Comparison of ENCODE assay signal across 21 mouse cellular contexts in genomic region chr12:80162448-80162847, GRCm38 (mm10). TPM values are rescaled to one million over a fixed set of nuclear protein-coding genes. Genes with fewer than 3 reads are reported as not detected.
DNase-seq lines count a peak whose midpoint lies in the region; ATAC-seq and TF ChIP-seq lines count a peak whose summit lies in the region.
"Had no signal": no experiment of that assay in that cellular context is flagged by ENCODE, and none has a peak within 500 bp of the region (broad histone marks: within the 10 kb centered on the region; RNA-seq: fewer than 3 reads in every experiment).

No protein-coding gene starts in this region.

- peak; percentile 44 for TF ChIP-seq CTCF in intestine, postnatal 0 days (IDR thresholded peaks at IDR 0.05; ENCODE audit: low read depth)
- peak; percentile 35; the same call in 1 of the 2 replicates for TF ChIP-seq CTCF in lung, embryonic 14.5 days (IDR thresholded peaks at IDR 0.05; ENCODE audit: low read depth)
- TF ChIP-seq CTCF in brain, embryonic 14.5 days (IDR thresholded peaks at IDR 0.05; ENCODE audit: borderline replicate concordance, extremely low read depth, insufficient read depth, insufficient read length) = peak; percentile 11; the same call in 1 of the 2 replicates

- DNase-seq in lung, embryonic 14.5 days = peak; percentile 38
- DNase-seq in lung, postnatal 36 days = no peak
- peak; percentile 48 for DNase-seq in ES-CJ7 (ENCODE audit: low read depth, low spot score)
- DNase-seq in brain, embryonic 14.5 days (ENCODE audit: low read depth) = no peak
- no peak for DNase-seq in left cerebral cortex, postnatal 10 days (ENCODE audit: extremely low spot score in 1 of 2, low spot score in 2 of 2)
- DNase-seq: adrenal gland, postnatal 14 days; cerebellum, adult 9-10 months; gastrocnemius, postnatal 36 days; heart, postnatal 4 days; lung, postnatal 10 days had no signal

- no peak overlapping the region for H3K4me3 ChIP-seq in intestine, postnatal 0 days (ENCODE audit: low read depth, low read length)
- no peak overlapping the region for H3K4me3 ChIP-seq in intestine, embryonic 15.5 days (replicated peaks)
- no peak overlapping the region for H3K4me3 ChIP-seq in lung, embryonic 14.5 days (ENCODE audit: low read depth, low read length)
- H3K4me3 ChIP-seq: embryonic facial prominence, embryonic 10.5 days; heart, embryonic 15.5 days; hindbrain, embryonic 15.5 days; liver, embryonic 15.5 days; midbrain, embryonic 12.5 days had no signal

- no peak overlapping the region for H3K27ac ChIP-seq in intestine, postnatal 0 days (ENCODE audit: low read depth, low read length)
- H3K27ac ChIP-seq in intestine, embryonic 15.5 days = no peak overlapping the region
- H3K27ac ChIP-seq in lung, embryonic 14.5 days (ENCODE audit: low read depth) = no peak overlapping the region
- H3K27ac ChIP-seq: embryonic facial prominence, embryonic 10.5 days; heart, embryonic 15.5 days; hindbrain, embryonic 15.5 days; liver, embryonic 15.5 days; midbrain, embryonic 12.5 days had no signal

- no peak for ATAC-seq in intestine, postnatal 0 days
- ATAC-seq in intestine, embryonic 15.5 days = no peak
- ATAC-seq in lung, embryonic 14.5 days (ENCODE audit: insufficient read depth) = no peak
- ATAC-seq: activated CD4-positive, CD25-positive, alpha-beta regulatory T cell, adult 4 months; forebrain, embryonic 16.5 days; intestine, embryonic 16.5 days; Patski had no signal

- 83% methylated on average over 3 of the region's 3 CpGs for WGBS in intestine, postnatal 0 days
- 78% methylated on average over 3 of the region's 3 CpGs for whole genome bisulfite sequencing in intestine, embryonic 15.5 days
- 73% methylated on average over 3 of the region's 3 CpGs for WGBS in lung, embryonic 14.5 days

- H3K9me3 ChIP-seq in intestine, postnatal 0 days (ENCODE audit: control insufficient read depth) = no peaks in the 10 kb centered on the region
- no peaks in the 10 kb centered on the region for H3K9me3 ChIP-seq in intestine, embryonic 15.5 days
- H3K9me3 ChIP-seq in lung, embryonic 14.5 days (ENCODE audit: low read depth, low read length) = no peaks in the 10 kb centered on the region
- H3K9me3 ChIP-seq: embryonic facial prominence, embryonic 10.5 days; heart, embryonic 15.5 days; hindbrain, embryonic 15.5 days; liver, embryonic 15.5 days; midbrain, embryonic 12.5 days had no signal

- H3K4me1 ChIP-seq in intestine, postnatal 0 days (replicated peaks; ENCODE audit: control insufficient read depth, insufficient read depth, low read length) = no peaks in the 10 kb centered on the region
- H3K4me1 ChIP-seq in intestine, embryonic 15.5 days (replicated peaks) = no peaks in the 10 kb centered on the region
- H3K4me1 ChIP-seq in lung, embryonic 14.5 days (ENCODE audit: insufficient read depth) = no peaks in the 10 kb centered on the region
- H3K4me1 ChIP-seq: embryonic facial prominence, embryonic 10.5 days had no signal

- no peak for TF ChIP-seq POLR2A in brain, embryonic 14.5 days (IDR thresholded peaks at IDR 0.05; ENCODE audit: borderline replicate concordance, extremely low read depth, insufficient read depth, insufficient read length, poor library complexity, severe bottlenecking)

- no peak overlapping the region for H3K9ac ChIP-seq in intestine, postnatal 0 days (ENCODE audit: low read depth, low read length)
- no peak overlapping the region for H3K9ac ChIP-seq in intestine, embryonic 15.5 days
- no peak overlapping the region for H3K9ac ChIP-seq in lung, embryonic 14.5 days
- H3K9ac ChIP-seq: heart, embryonic 15.5 days; hindbrain, embryonic 15.5 days; liver, embryonic 15.5 days; midbrain, embryonic 12.5 days had no signal

- H3K4me2 ChIP-seq in intestine, postnatal 0 days (replicated peaks; ENCODE audit: low read depth) = no peak overlapping the region
- no peak overlapping the region for H3K4me2 ChIP-seq in intestine, embryonic 15.5 days (replicated peaks)
- no peak overlapping the region for H3K4me2 ChIP-seq in lung, embryonic 14.5 days
- H3K4me2 ChIP-seq: heart, embryonic 15.5 days; hindbrain, embryonic 15.5 days; liver, embryonic 15.5 days; midbrain, embryonic 12.5 days had no signal

- intact Hi-C loops in left cerebral cortex, postnatal 10 days (cut with DNase I) = no loop called here

- H3K36me3 ChIP-seq in intestine, postnatal 0 days (ENCODE audit: control insufficient read depth, insufficient read depth) = peaks cover 6% of the 10 kb centered on the region; the same call in 1 of the 2 replicates
- H3K36me3 ChIP-seq in intestine, embryonic 15.5 days = peaks cover 10% of the 10 kb centered on the region; the same call in 1 of the 2 replicates
- H3K36me3 ChIP-seq in lung, embryonic 14.5 days (ENCODE audit: insufficient read depth) = peaks cover 32% of the 10 kb centered on the region
- H3K36me3 ChIP-seq: hindbrain, embryonic 15.5 days; liver, embryonic 15.5 days; midbrain, embryonic 12.5 days had no signal

- no peaks in the 10 kb centered on the region for H3K27me3 ChIP-seq in intestine, postnatal 0 days (replicated peaks; ENCODE audit: control insufficient read depth, insufficient read depth, low read length)
- H3K27me3 ChIP-seq in intestine, embryonic 15.5 days (replicated peaks) = no peaks in the 10 kb centered on the region
- no peaks in the 10 kb centered on the region for H3K27me3 ChIP-seq in lung, embryonic 14.5 days (ENCODE audit: insufficient read depth, low read length)
- H3K27me3 ChIP-seq: heart, embryonic 15.5 days; hindbrain, embryonic 15.5 days; liver, embryonic 15.5 days; Patski had no signal

RNA-seq across cellular contexts. Expression of gene Zfp36l1, which starts 49.6 kb away (rescaled TPM):
- polyA plus RNA-seq in intestine, postnatal 0 days (2015; fragmentation: Nextera tagmentation; extraction: Ambion mirVana) = 77.9 and 80.7 TPM in 2 replicates
- 95.8 and 107 TPM in 2 replicates for polyA plus RNA-seq in intestine, embryonic 15.5 days (2015; fragmentation: Nextera tagmentation; extraction: Ambion mirVana)
- polyA plus RNA-seq in lung, embryonic 14.5 days (2014; fragmentation: Nextera tagmentation; extraction: Ambion mirVana) = 190 and 192 TPM in 2 replicates
- 80.2 and 81.0 TPM in 2 replicates for polyA plus RNA-seq in brain, embryonic 14.5 days (2012; rRNA removed)
- total RNA-seq in left cerebral cortex, postnatal 10 days (2021) = 10 to 100 TPM; 36.4 to 46.9 TPM

Comparison
In these comparisons a context has a peak if more than half of its experiments do, and no peak if none do; other contexts are left out.
1. DNase-seq: peak in lung, embryonic 14.5 days (single experiment) and ES-CJ7 (single experiment); none in lung, postnatal 36 days (single experiment), brain, embryonic 14.5 days (single experiment) and left cerebral cortex, postnatal 10 days (0 of 2).
2. Peak in every context shown above with its lines, with median percentiles within 50 percentile points of each other: CTCF ChIP-seq.